Mouse (Mus musculus) heart, postnatal 0 days (tissue): ENCODE measurements at regions not wholly inside any gene's neighbourhood (a gene's known extent, or its start where the extent isn't known, plus 50 kb on each side); places are given as distances from the start of the nearest gene placed in this dataset.
A peak's percentile ranks its signal among the peaks of the same experiment; 100 is the strongest.

Source experiments
- ATAC-seq: fragments of 200-750 bp; cut with Nextera tagmentation; 2 replicates; pipeline ENCODE4 v1.8.0; 2017; ENCODE audit warnings: low read depth, moderate number of reproducible peaks, moderate library complexity; ENCODE audit not compliant: insufficient read depth
- DNase-seq: peaks from one replicate; pipeline ENCODE4 v3.0.0-alpha.2; 2016; ENCODE audit warnings: low spot score
- H3K27ac ChIP-seq: fragments of 300-500 bp; sonication (generic); 2 replicates; pipeline ENCODE4 v1.5.1; 2014; ENCODE audit warnings: low read depth, mild to moderate bottlenecking
- H3K27me3 ChIP-seq: fragments of 300-500 bp; sonication (generic); 2 replicates; pipeline ENCODE4 v1.6.1; 2014; ENCODE audit warnings: low read length, mixed read lengths; ENCODE audit not compliant: control insufficient read depth, insufficient read depth
- H3K36me3 ChIP-seq: fragments of 300-500 bp; sonication (generic); replicated peaks from 2 replicates; pipeline ENCODE4 v1.6.1; 2014; ENCODE audit warnings: low read length, mixed read lengths; ENCODE audit not compliant: control insufficient read depth, insufficient read depth
- H3K4me1 ChIP-seq: fragments of 300-500 bp; sonication (generic); 2 replicates; pipeline ENCODE4 v1.6.1; 2014; ENCODE audit warnings: antibody characterized with exemption; ENCODE audit not compliant: control insufficient read depth, insufficient read depth
- H3K4me2 ChIP-seq: fragments of 300-500 bp; sonication (generic); 2 replicates; pipeline ENCODE4 v1.6.1; 2014; ENCODE audit warnings: low read depth, mild to moderate bottlenecking, low read length, moderate library complexity
- H3K4me3 ChIP-seq: fragments of 300-500 bp; sonication (generic); 2 replicates; pipeline ENCODE4 v1.5.1; 2014; ENCODE audit warnings: low read depth, low read length
- H3K9ac ChIP-seq: fragments of 300-500 bp; sonication (generic); replicated peaks from 2 replicates; pipeline ENCODE4 v1.6.1; 2014; ENCODE audit warnings: low read depth, low read length, mixed read lengths
- H3K9me3 ChIP-seq: fragments of 300-500 bp; sonication (generic); replicated peaks from 2 replicates; pipeline ENCODE4 v1.6.1; 2016; ENCODE audit warnings: low read length; ENCODE audit not compliant: control insufficient read depth
- CTCF ChIP-seq: IDR thresholded peaks from 2 replicates; pipeline ENCODE4 v1.5.1; 2016; ENCODE audit warnings: antibody characterized with exemption, control low read depth, low read depth
- EP300 ChIP-seq: IDR thresholded peaks from 2 replicates; pipeline ENCODE4 v1.6.1; 2016; ENCODE audit warnings: antibody characterized with exemption, low read depth
- WGBS: fragments of 180-500 bp; shearing (Covaris S2); extraction: QIAGEN DNeasy Blood & Tissue Kit; methylation state at CpG from one replicate; pipeline ENCODE4 v1.1.7; 2014; 5-methylcytosine and 5-hydroxymethylcytosine counted together

GRCm38 (mm10) chr4:83104045-83104681 is 52.0 kb upstream of the Frem1 start:
- 12% methylated on average over 5 of the region's 5 CpGs for WGBS
- H3K27ac ChIP-seq: no peak overlapping the region
- DNase-seq (peak; percentile 67), ATAC-seq (peak; percentile 85)
- H3K4me2 ChIP-seq: no peak overlapping the region
- H3K9me3 ChIP-seq: no peaks in the 10 kb centered on the region
- no peaks in the 10 kb centered on the region for H3K27me3 ChIP-seq
- TF ChIP-seq EP300: peak; percentile 55; the same call in 1 of the 2 replicates
- no peak for TF ChIP-seq CTCF
- H3K4me3 ChIP-seq: no peak overlapping the region
- H3K4me1 ChIP-seq: peaks cover 4% of the 10 kb centered on the region; the same call in 1 of the 2 replicates
- no peaks in the 10 kb centered on the region for H3K36me3 ChIP-seq
- H3K9ac ChIP-seq: no peak overlapping the region

GRCm38 (mm10) chr4:83102893-83103292 is 50.8 kb upstream of the Frem1 start:
- 89% methylated on average over 2 of the region's 2 CpGs for WGBS
- no peak overlapping the region for H3K9ac ChIP-seq

GRCm38 (mm10) chr4:83102022-83102421 is 49.9 kb upstream of the Frem1 start:
- no peaks in the 10 kb centered on the region for H3K36me3 ChIP-seq
- H3K27me3 ChIP-seq: no peaks in the 10 kb centered on the region
- no peak overlapping the region for H3K4me2 ChIP-seq
- H3K4me1 ChIP-seq: peaks cover 3% of the 10 kb centered on the region; the same call in 1 of the 2 replicates
- 56% methylated on average over 3 of the region's 3 CpGs for WGBS
- H3K27ac ChIP-seq: no peak overlapping the region
- no peak overlapping the region for H3K9ac ChIP-seq
- TF ChIP-seq EP300 (no peak), CTCF (no peak)
- no peak for DNase-seq
- no peaks in the 10 kb centered on the region for H3K9me3 ChIP-seq
- no peak for ATAC-seq
- no peak overlapping the region for H3K4me3 ChIP-seq

More at GRCm38 (mm10) chr4:83102893-83103292, 50.8 kb upstream of the Frem1 start:
- no peak overlapping the region for H3K27ac ChIP-seq
- no peaks in the 10 kb centered on the region for H3K27me3 ChIP-seq
- ATAC-seq: no peak
- no peak overlapping the region for H3K4me2 ChIP-seq
- no peak overlapping the region for H3K4me3 ChIP-seq
- TF ChIP-seq EP300: no peak
- TF ChIP-seq CTCF: no peak
- peaks cover 4% of the 10 kb centered on the region; the same call in 1 of the 2 replicates for H3K4me1 ChIP-seq
- no peaks in the 10 kb centered on the region for H3K9me3 ChIP-seq
- H3K36me3 ChIP-seq: no peaks in the 10 kb centered on the region
- no peak for DNase-seq
